Mouse (Mus musculus) brain, embryonic 14.5 days (tissue): Measurements from ENCODE around the gene Dppa2.

ENCODE experiments used
- CTCF ChIP-seq: fragments of 200-500 bp; IDR thresholded peaks from 2 replicates; pipeline ENCODE4 v1.5.1; 2012; ENCODE audit warnings: inconsistent platforms, mild to moderate bottlenecking, moderate library complexity, borderline replicate concordance; ENCODE audit not compliant: insufficient read depth, insufficient read length; ENCODE audit errors: extremely low read depth
- POLR2A ChIP-seq: fragments of 200-500 bp; IDR thresholded peaks from 2 replicates; pipeline ENCODE4 v1.6.1; 2012; ENCODE audit warnings: mild to moderate bottlenecking, inconsistent platforms, borderline replicate concordance; ENCODE audit not compliant: poor library complexity, insufficient read depth, insufficient read length, severe bottlenecking; ENCODE audit errors: extremely low read depth

- no peak for TF ChIP-seq CTCF
- TF ChIP-seq POLR2A: no peak
Observed at GRCm38 (mm10) chr16:48326903-48327302, 23.2 kb downstream of the Dppa2 start.
